Mouse (Mus musculus) thymus, postnatal 10 days (tissue): ENCODE measurements at regions not wholly inside any gene's neighbourhood (a gene's known extent, or its start where the extent isn't known, plus 50 kb on each side); places are given as distances from the start of the nearest gene placed in this dataset.
"Not testable (repeated sequence)": the region's sequence is repeated elsewhere in the genome, so short reads cannot be mapped to it uniquely, and the experiment has no call there.

ENCODE experiments used
- DNase-seq, 2 experiments: peaks; one replicate each; pipeline ENCODE4 v3.0.0; 2021; ENCODE audit warnings: low spot score in 2 of 2

- no peak for DNase-seq
Observed at GRCm38 (mm10) chr8:39833251-39833650, 841.6 kb upstream of the Adam24 start.

GRCm38 (mm10) chr8:39846854-39847253 is 828.0 kb upstream of the Adam24 start:
- no peak for DNase-seq

- no peak for DNase-seq
Observed at GRCm38 (mm10) chr8:39862544-39862943, 812.3 kb upstream of the Adam24 start.

- DNase-seq: no peak
Observed at GRCm38 (mm10) chr8:39902251-39902650, 772.6 kb upstream of the Adam24 start.

GRCm38 (mm10) chr8:39912926-39913325 is 762.0 kb upstream of the Adam24 start:
- no peak for DNase-seq

GRCm38 (mm10) chr8:39921336-39921735 is 753.5 kb upstream of the Adam24 start:
- DNase-seq: no peak

GRCm38 (mm10) chr8:39923741-39924140 is 751.1 kb upstream of the Adam24 start:
- DNase-seq: no peak

GRCm38 (mm10) chr8:39950178-39950896 is 724.5 kb upstream of the Adam24 start:
- no peak for DNase-seq

GRCm38 (mm10) chr8:39954497-39954896 is 720.4 kb upstream of the Adam24 start:
- no peak for DNase-seq

GRCm38 (mm10) chr8:39954924-39955323 is 720.0 kb upstream of the Adam24 start:
- no peak for DNase-seq

- DNase-seq: no peak
Observed at GRCm38 (mm10) chr8:40005207-40005837, 669.6 kb upstream of the Adam24 start.

- DNase-seq: no peak
Observed at GRCm38 (mm10) chr8:40019281-40019943, 655.5 kb upstream of the Adam24 start.

- DNase-seq: no peak
Observed at GRCm38 (mm10) chr8:40064145-40064544, 610.7 kb upstream of the Adam24 start.

- no peak for DNase-seq
Observed at GRCm38 (mm10) chr8:40071131-40071530, 603.7 kb upstream of the Adam24 start.

GRCm38 (mm10) chr8:40080976-40081375 is 593.9 kb upstream of the Adam24 start:
- not testable (repeated sequence) for DNase-seq

GRCm38 (mm10) chr8:40084129-40084528 is 590.7 kb upstream of the Adam24 start:
- DNase-seq: no peak

GRCm38 (mm10) chr8:40089377-40089776 is 585.5 kb upstream of the Adam24 start:
- DNase-seq: no peak

GRCm38 (mm10) chr8:40124402-40124801 is 550.5 kb upstream of the Adam24 start:
- no peak for DNase-seq

GRCm38 (mm10) chr8:40127141-40127540 is 547.7 kb upstream of the Adam24 start:
- DNase-seq: no peak

GRCm38 (mm10) chr8:40132662-40133257 is 542.1 kb upstream of the Adam24 start:
- no peak for DNase-seq

- peak in 1 of 2 experiments; percentile 28 for DNase-seq
Observed at GRCm38 (mm10) chr8:40150911-40151797, 523.7 kb upstream of the Adam24 start.
